Mouse (Mus musculus) midbrain, embryonic 16.5 days (tissue): ENCODE measurements around the gene Dgke. TPM values are rescaled to one million over a fixed set of nuclear protein-coding genes. Genes with fewer than 3 reads are reported as not detected.

Source experiments
- ATAC-seq: fragments of 200-750 bp; cut with Nextera tagmentation; 2 replicates; pipeline ENCODE4 v1.8.0; 2017; ENCODE audit warnings: moderate TSS enrichment
- H3K27ac ChIP-seq: fragments of 300-500 bp; sonication (generic); 2 replicates; pipeline ENCODE4 v1.5.1; 2014; ENCODE audit warnings: mild to moderate bottlenecking, low read length, mixed read lengths
- H3K27me3 ChIP-seq: fragments of 300-500 bp; sonication (generic); 2 replicates; pipeline ENCODE4 v1.6.1; 2014; ENCODE audit warnings: low read depth, low read length, mixed read lengths; ENCODE audit not compliant: control insufficient read depth, insufficient read depth
- H3K36me3 ChIP-seq: fragments of 300-500 bp; sonication (generic); 2 replicates; pipeline ENCODE4 v1.6.1; 2014; ENCODE audit warnings: mild to moderate bottlenecking, low read length, moderate library complexity, mixed read lengths; ENCODE audit not compliant: control insufficient read depth, insufficient read depth
- H3K4me1 ChIP-seq: fragments of 300-500 bp; sonication (generic); 2 replicates; pipeline ENCODE4 v1.6.1; 2014; ENCODE audit warnings: mild to moderate bottlenecking, low read length, mixed read lengths; ENCODE audit not compliant: control insufficient read depth, insufficient read depth
- H3K4me2 ChIP-seq: fragments of 300-500 bp; sonication (generic); 2 replicates; pipeline ENCODE4 v1.6.1; 2014; ENCODE audit warnings: mild to moderate bottlenecking, low read length, mixed read lengths
- H3K4me3 ChIP-seq: fragments of 300-500 bp; sonication (generic); 2 replicates; pipeline ENCODE4 v1.5.1; 2014; ENCODE audit warnings: low read depth, mild to moderate bottlenecking, low read length, moderate library complexity, mixed read lengths
- H3K9ac ChIP-seq: fragments of 300-500 bp; sonication (generic); 2 replicates; pipeline ENCODE4 v1.6.1; 2014; ENCODE audit warnings: low read depth, low read length, mixed read lengths
- H3K9me3 ChIP-seq: fragments of 300-500 bp; sonication (generic); replicated peaks from 2 replicates; pipeline ENCODE4 v1.6.1; 2014; ENCODE audit warnings: mild to moderate bottlenecking, low read length, mixed read lengths; ENCODE audit not compliant: control insufficient read depth, poor library complexity, severe bottlenecking
- WGBS: fragments of 180-500 bp; shearing (Covaris S2); extraction: QIAGEN DNeasy Blood & Tissue Kit; methylation state at CpG from one replicate; pipeline ENCODE4 v1.1.7; 2014; 5-methylcytosine and 5-hydroxymethylcytosine counted together
- polyA plus RNA-seq: library from polyadenylated mRNA; unstranded; fragments of >200 nt; fragmentation: Nextera tagmentation; extraction: Ambion mirVana; gene quantifications from 2 replicates; pipeline ENCODE4 v1.2.1, GENCODE M21; 2015

The Dgke gene
- polyA plus RNA-seq, 1 experiment from 2014 or later, result 18.2 TPM

GRCm38 (mm10) chr11:89035552-89035951, 31.1 kb downstream of the Dgke start:
- H3K36me3 ChIP-seq, result peaks cover 23% of the 10 kb centered on the region
- no peak overlapping the region for H3K4me2 ChIP-seq
- H3K27me3 ChIP-seq, result no peaks in the 10 kb centered on the region
- no peak overlapping the region for H3K27ac ChIP-seq
- no peak overlapping the region for H3K9ac ChIP-seq
- H3K4me3 ChIP-seq, result no peak overlapping the region
- WGBS, result 85% methylated on average over 3 of the region's 3 CpGs
- ATAC-seq, result no peak
- H3K9me3 ChIP-seq, result no peaks in the 10 kb centered on the region
- no peaks in the 10 kb centered on the region for H3K4me1 ChIP-seq

- Histone ChIP-seq H3K36me3 (peaks cover 13% of the 10 kb centered on the region), H3K27me3 (no peaks in the 10 kb centered on the region), H3K4me1 (no peaks in the 10 kb centered on the region), H3K9ac (no peak overlapping the region), H3K4me3 (no peak overlapping the region), H3K9me3 (no peaks in the 10 kb centered on the region), H3K4me2 (no peak overlapping the region), H3K27ac (no peak overlapping the region)
- ATAC-seq, result no peak
Observed at GRCm38 (mm10) chr11:89034592-89034991, 32.1 kb downstream of the Dgke start.

GRCm38 (mm10) chr11:89031189-89031588, 35.5 kb downstream of the Dgke start:
- ATAC-seq, result no peak
- 83% methylated on average over 1 of the region's 1 CpGs for WGBS

GRCm38 (mm10) chr11:89030552-89030951, 36.1 kb downstream of the Dgke start:
- Histone ChIP-seq H3K27me3 (no peaks in the 10 kb centered on the region), H3K27ac (no peak overlapping the region), H3K4me3 (no peak overlapping the region), H3K4me1 (no peaks in the 10 kb centered on the region), H3K4me2 (no peak overlapping the region), H3K36me3 (no peaks in the 10 kb centered on the region; the same call in 1 of the 2 replicates), H3K9me3 (no peaks in the 10 kb centered on the region), H3K9ac (no peak overlapping the region)
- ATAC-seq, result no peak
- WGBS, result 78% methylated on average over 6 of the region's 6 CpGs

More at GRCm38 (mm10) chr11:89031189-89031588, 35.5 kb downstream of the Dgke start:
- no peaks in the 10 kb centered on the region for H3K9me3 ChIP-seq
- H3K4me2 ChIP-seq, result no peak overlapping the region
- no peaks in the 10 kb centered on the region for H3K4me1 ChIP-seq
- H3K4me3 ChIP-seq, result no peak overlapping the region
- no peaks in the 10 kb centered on the region for H3K27me3 ChIP-seq
- H3K9ac ChIP-seq, result no peak overlapping the region
- H3K36me3 ChIP-seq, result no peaks in the 10 kb centered on the region; the same call in 1 of the 2 replicates
- no peak overlapping the region for H3K27ac ChIP-seq

- Histone ChIP-seq H3K9ac (no peak overlapping the region), H3K27me3 (no peaks in the 10 kb centered on the region), H3K4me1 (no peaks in the 10 kb centered on the region), H3K4me3 (no peak overlapping the region), H3K27ac (no peak overlapping the region), H3K36me3 (no peaks in the 10 kb centered on the region), H3K4me2 (no peak overlapping the region), H3K9me3 (no peaks in the 10 kb centered on the region)
- WGBS, result 70% methylated on average over 10 of the region's 10 CpGs
- no peak for ATAC-seq
Observed at GRCm38 (mm10) chr11:89028871-89029405, 37.7 kb downstream of the Dgke start.

- no peak overlapping the region for H3K4me3 ChIP-seq
- no peaks in the 10 kb centered on the region for H3K9me3 ChIP-seq
- H3K4me1 ChIP-seq, result no peaks in the 10 kb centered on the region
- no peak overlapping the region for H3K27ac ChIP-seq
- no peak overlapping the region for H3K4me2 ChIP-seq
- H3K36me3 ChIP-seq, result no peaks in the 10 kb centered on the region
- H3K27me3 ChIP-seq, result no peaks in the 10 kb centered on the region
- no peak for ATAC-seq
- WGBS, result 78% methylated on average over 10 of the region's 10 CpGs
- H3K9ac ChIP-seq, result no peak overlapping the region
Observed at GRCm38 (mm10) chr11:89027955-89028361, 38.7 kb downstream of the Dgke start.

GRCm38 (mm10) chr11:89026117-89026516, 40.5 kb downstream of the Dgke start:
- H3K27me3 ChIP-seq, result no peaks in the 10 kb centered on the region
- no peak overlapping the region for H3K27ac ChIP-seq
- no peak overlapping the region for H3K4me2 ChIP-seq
- no peaks in the 10 kb centered on the region for H3K4me1 ChIP-seq
- no peaks in the 10 kb centered on the region for H3K9me3 ChIP-seq
- 92% methylated on average over 3 of the region's 3 CpGs for WGBS
- ATAC-seq, result no peak
- no peak overlapping the region for H3K9ac ChIP-seq
- H3K36me3 ChIP-seq, result no peaks in the 10 kb centered on the region
- no peak overlapping the region for H3K4me3 ChIP-seq

- Histone ChIP-seq H3K4me3 (no peak overlapping the region), H3K36me3 (no peaks in the 10 kb centered on the region), H3K4me2 (no peak overlapping the region), H3K27me3 (no peaks in the 10 kb centered on the region), H3K27ac (no peak overlapping the region), H3K9me3 (no peaks in the 10 kb centered on the region), H3K4me1 (no peaks in the 10 kb centered on the region), H3K9ac (no peak overlapping the region)
- no peak for ATAC-seq
- 77% methylated on average over 3 of the region's 3 CpGs for WGBS
Observed at GRCm38 (mm10) chr11:89025603-89026002, 41.0 kb downstream of the Dgke start.

GRCm38 (mm10) chr11:89024181-89024881, 42.3 kb downstream of the Dgke start:
- Histone ChIP-seq H3K4me2 (no peak overlapping the region), H3K9me3 (no peaks in the 10 kb centered on the region), H3K27ac (no peak overlapping the region), H3K4me1 (no peaks in the 10 kb centered on the region), H3K36me3 (no peaks in the 10 kb centered on the region), H3K9ac (no peak overlapping the region), H3K27me3 (no peaks in the 10 kb centered on the region), H3K4me3 (no peak overlapping the region)
- WGBS, result 59% methylated on average over 11 of the region's 11 CpGs
- no peak for ATAC-seq
